Mouse (Mus musculus) lung, postnatal 14 days (tissue): ENCODE measurements around the gene Slc4a1ap.
"Not testable (repeated sequence)": the region's sequence is repeated elsewhere in the genome, so short reads cannot be mapped to it uniquely, and the experiment has no call there.

ENCODE experiments used
- DNase-seq: peaks from one replicate; pipeline ENCODE4 v3.0.0; 2021

Slc4a1ap gene

GRCm38 (mm10) chr5:31526354-31527116 is at the start of gene Slc4a1ap:
Slc4a1ap (plus strand) TSS chr5:31526995.
- peak; percentile 83 for DNase-seq

DNA sequence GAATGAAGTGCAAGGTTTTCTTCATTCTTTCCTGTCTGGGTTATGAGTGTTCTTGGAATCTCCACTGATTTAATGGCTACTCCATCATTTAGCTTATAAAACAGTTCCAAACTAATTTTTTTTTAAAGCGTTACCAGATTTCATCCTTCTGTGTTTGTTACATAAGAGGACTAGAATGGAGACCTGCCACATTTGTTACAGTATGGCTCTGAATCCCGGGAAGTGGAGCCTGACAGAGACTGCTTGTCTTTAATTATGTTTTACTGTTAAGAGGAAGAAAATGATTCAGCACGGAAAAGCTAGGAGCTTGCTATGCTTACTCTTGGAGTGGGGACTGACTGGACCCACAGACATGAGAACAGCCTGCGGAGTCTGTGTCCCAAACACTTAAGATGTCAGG is 46.3 kb upstream of the Slc4a1ap start:
- DNase-seq, result no peak

- DNase-seq, result no peak
These were observed 41.4 kb upstream of the Slc4a1ap start, which contains the start of gene 4930548H24Rik for GRCm38 (mm10) chr5:31485440-31485839. 4930548H24Rik (plus strand) TSS chr5:31485740.

DNA sequence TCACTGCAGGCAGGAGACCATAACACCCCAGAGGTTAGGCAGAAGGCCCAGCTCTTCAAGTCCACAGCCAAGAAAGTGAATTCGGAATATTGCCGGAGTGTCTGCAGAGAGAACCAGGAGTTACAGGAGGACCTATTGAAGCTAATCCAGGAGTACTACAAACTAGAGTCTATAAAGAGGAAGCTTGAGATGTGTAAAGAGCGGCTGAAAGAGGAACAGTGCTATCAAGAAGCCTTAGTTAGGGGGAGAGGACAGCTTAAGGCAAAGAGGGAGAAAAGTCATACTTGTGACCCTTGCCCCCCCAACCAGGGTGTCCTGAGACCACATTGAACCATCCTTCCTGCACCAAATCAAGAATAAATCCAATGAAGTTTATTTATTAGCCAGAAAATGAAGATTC is 38.9 kb upstream of the Slc4a1ap start:
- no peak for DNase-seq

DNA sequence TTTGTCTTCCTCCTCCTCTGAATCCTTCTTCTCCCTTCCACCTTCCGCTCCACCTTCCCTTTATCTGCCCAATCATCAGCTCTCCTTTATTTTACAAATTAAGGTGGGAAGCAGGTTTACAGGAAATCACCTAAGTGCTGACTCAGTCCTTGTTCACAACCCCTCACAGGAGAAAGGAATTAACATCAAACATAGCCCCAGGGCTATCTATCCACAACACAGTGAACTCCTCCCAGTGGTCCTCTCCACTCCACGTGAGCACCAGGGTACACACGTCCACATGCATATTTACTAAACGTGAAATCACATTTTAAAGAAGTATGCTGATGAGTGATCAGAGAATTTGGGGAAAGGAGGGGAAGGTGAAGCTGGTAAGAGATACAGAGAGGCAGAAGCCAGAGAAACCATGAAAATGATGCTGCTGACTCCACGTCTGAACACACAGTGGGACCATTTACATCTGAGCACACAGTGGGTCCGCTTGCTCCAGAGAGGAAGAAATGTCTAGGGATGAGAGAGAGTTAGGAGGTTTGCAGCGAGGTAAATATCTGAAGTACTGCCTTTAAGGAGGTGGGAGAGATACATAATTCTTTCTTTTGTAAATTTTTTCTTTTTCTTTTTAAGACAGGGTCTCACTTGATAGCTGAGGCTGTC is 37.6 kb upstream of the Slc4a1ap start:
- no peak for DNase-seq

DNA sequence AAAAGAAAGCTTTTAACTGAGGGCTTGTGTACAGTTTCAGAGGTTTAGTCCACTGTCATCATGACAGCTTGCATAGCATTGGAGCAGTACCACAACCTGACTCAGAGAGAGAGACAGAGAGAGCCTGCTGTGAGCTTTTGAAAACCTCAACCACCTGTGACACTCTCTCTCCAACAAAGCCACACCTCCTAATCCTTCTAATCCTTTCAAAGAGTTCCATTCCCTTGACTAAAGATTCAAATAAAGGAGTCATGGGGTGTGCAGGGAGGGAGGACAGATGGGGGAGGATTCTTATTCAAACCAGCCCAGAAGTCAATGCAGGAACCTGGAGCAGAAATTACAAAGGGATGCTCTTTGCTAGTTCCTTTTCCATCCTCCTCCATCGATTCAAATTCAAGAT is 34.8 kb upstream of the Slc4a1ap start:
- no peak for DNase-seq

GRCm38 (mm10) chr5:31494513-31495297 is 32.1 kb upstream of the Slc4a1ap start, which contains the start of gene Gpn1:
Gpn1 (plus strand) TSS chr5:31494741.
- peak; percentile 90 for DNase-seq

DNA sequence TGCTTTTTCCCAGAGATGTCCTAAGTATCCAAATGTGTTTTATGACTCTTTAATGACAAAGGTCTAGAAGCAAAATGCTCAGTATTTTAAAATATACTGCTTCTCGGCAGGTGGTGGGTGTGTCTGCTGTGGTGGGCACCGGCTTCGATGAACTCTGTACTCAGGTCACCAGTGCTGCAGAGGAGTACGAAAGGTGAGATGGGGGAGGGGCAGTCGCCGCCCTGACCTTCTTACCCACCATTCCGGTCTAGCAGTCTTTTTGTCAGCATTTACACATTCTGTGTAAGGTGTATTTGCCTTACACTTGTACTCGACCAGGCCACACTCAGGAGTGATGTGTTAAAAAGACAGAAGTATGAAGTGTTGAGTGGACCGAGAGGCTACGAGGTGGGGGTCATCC is 22.0 kb upstream of the Slc4a1ap start:
- DNase-seq, result no peak

DNA sequence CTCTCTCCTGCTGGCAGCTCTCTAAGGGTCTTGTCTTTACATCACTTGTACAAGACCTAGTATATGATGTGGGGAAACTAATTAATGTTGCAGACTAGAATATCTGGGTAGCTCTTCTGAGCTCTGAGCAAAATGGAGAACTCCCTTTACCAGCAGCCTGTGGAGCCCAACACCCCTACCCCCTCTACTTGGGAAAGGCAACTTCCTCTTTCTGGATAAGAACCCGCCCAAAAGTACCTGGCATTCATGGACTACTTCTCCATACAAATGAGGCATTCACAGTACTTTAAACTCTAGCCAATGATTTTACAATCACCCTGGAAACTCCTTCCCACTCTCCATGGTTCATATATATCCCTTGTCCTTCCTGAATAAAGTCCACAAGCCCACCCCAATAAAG is 14.3 kb upstream of the Slc4a1ap start:
- no peak for DNase-seq

DNA sequence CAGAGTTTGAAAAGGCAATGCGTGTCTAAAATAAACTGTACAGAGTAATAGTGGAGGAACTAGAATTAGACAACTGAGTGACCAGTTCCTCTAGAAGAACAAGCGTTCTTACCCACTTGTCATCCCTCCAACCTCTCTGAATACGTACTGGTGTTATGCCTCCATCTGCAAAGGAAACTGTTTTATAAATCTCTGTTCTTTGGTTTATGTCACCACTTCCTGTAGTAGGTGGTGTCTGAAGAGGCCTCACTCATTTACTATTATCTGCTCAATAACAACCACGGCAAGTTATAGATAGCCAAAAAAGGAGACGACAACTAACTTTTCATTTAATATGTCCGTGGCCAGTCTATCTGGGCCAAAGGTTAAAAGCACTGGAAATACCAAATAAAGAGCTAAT is 6.2 kb upstream of the Slc4a1ap start:
- no peak for DNase-seq

DNA sequence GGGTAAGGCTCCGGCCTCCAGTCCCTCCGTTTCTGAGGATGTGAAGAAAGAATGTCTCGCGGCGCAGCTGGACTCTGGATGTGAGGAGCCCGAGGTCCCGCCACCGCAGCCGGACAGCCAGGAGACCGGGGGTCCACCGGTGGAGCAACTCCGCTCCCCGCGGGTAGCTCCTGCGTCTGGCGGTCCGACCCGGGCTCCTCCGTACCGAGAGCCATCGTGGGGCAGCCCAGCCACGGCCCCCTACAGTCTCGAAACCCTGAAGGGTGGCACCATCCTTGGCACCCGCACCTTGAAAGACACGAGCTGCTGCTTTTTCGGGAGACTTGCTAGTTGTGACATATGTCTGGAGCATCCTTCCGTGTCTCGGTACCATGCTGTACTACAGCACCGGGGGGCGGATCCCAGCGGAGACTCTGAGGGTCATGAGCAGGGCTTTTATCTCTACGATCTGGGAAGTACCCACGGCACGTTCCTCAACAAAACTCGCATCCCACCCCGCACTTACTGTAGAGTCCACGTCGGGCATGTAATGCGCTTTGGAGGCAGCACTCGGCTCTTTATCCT is 404 bp downstream of the Slc4a1ap start:
- DNase-seq, result no peak

- DNase-seq, result not testable (repeated sequence)
These were observed 912 bp downstream of the Slc4a1ap start, which contains the start of gene Supt7l for GRCm38 (mm10) chr5:31527707-31528106. Supt7l (minus strand) TSS chr5:31527807.

- DNase-seq, result no peak
These were observed 1.8 kb downstream of the Slc4a1ap start for GRCm38 (mm10) chr5:31528560-31528959.

GRCm38 (mm10) chr5:31535228-31535627 is 8.4 kb downstream of the Slc4a1ap start:
- DNase-seq, result no peak

GRCm38 (mm10) chr5:31559401-31559800 is 32.6 kb downstream of the Slc4a1ap start:
- no peak for DNase-seq

- DNase-seq, result no peak
These were observed 33.6 kb downstream of the Slc4a1ap start for GRCm38 (mm10) chr5:31560352-31560751.

DNA sequence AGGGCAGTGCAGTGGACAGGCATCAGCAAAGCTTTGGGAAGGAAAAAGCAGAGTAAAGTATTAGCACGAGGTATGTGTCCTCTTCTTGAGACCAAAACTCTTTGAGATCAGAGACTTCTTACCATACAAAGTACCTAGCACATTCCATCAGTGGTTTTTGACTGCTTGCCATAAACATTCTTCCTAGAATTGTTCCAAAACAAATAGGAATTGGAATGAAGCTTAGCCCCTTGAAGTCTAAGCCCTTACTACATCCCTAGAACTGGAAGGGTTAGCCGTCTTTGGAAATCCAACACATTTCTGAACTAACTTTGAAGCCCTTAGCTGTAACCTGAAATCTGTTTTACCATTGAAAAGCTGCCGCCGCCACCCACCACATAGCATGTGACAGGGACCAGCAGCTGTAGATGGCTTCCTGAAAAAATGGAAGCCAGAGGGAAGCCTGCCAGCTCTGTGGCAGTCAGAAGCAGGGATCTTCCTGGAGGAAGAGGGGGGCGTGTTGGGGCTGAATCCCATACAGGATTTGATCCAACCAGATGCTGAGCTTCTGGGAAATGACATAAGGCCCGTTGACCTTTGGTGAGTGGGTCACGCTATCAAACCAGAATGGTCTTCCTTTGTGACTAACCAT is 35.4 kb downstream of the Slc4a1ap start:
- DNase-seq, result peak; percentile 62

DNA sequence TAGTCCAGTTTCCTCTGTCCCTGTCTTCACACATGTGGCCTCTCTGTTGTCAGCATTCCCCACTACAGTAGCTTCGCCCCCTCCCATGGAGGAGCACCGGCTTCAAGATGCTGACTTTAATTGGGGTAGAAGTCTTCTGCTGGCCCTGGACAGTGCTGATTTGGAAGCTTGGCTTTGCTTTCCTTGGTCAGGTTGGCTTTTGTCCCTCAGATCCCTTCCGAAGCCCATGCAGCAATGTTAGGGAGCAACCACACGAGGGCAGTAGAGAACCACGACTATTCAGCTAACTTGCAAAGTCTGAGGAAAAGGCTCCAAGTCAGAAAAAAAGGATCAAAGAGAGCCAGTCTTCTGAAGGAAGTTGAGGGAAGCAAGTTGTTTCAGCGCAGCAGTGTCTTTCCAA is 36.7 kb downstream of the Slc4a1ap start:
- DNase-seq, result peak; percentile 83

DNA sequence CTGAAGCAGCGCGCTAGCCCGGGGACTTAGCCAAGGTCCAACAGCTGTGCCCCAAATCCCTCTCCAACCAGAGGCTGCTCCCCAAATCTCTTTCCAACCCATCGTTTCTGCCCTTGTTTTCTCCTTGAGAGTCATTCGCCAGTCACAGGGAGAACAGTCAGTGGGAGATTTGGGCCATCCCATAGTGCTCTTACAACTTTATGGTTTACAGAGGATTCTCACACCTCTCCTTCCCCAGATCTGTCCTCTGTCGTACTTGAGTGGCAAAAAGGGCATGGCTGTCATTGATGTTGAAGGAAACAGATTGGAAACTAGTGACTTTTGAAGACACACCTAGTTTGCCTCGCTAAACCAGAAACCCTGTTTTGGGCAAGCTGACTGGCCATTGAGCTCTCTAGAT is 37.1 kb downstream of the Slc4a1ap start:
- no peak for DNase-seq

DNA sequence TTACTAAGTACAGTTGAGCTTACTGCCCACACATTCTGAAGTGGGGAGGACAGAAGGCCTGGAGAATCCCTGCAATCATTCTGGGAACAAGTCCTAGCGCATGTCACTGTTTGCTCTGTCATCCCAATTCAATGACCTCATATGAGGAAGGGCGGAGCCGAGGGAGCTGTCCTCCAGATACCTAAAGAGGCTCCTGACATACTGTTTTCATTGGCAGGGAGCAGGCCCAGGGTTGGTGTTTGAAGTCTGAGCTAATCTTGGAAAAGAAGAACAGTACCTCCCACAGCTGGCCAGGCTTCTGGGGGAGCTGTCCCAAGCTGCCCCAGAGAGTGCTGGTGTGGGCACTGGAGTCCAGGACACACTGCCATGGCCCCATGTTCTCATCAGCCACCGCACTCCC is 38.2 kb downstream of the Slc4a1ap start:
- DNase-seq, result peak; percentile 23

DNA sequence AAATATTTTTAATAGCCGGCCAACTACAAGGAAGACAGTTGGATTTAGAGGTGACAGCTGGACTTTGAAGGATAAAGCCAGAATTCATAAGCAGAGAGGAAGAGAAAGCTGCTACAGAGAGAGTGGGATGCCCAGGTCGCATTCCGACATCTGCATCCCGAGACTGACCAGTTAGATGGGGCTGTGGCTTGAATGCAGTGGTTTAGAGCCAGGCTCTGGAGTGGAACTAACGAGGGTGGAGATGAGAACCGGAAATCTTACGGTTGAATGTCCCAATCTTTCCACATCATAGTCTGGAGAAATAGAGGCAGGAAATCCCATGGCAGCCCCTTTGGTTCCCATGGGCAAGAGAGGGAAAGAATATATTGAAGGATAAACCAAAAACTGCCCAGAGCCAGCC is 39.2 kb downstream of the Slc4a1ap start:
- no peak for DNase-seq

GRCm38 (mm10) chr5:31566457-31566856 is 39.7 kb downstream of the Slc4a1ap start:
- no peak for DNase-seq
